13 mouse cellular contexts compared by ENCODE assay signal in the genomic region with DNA sequence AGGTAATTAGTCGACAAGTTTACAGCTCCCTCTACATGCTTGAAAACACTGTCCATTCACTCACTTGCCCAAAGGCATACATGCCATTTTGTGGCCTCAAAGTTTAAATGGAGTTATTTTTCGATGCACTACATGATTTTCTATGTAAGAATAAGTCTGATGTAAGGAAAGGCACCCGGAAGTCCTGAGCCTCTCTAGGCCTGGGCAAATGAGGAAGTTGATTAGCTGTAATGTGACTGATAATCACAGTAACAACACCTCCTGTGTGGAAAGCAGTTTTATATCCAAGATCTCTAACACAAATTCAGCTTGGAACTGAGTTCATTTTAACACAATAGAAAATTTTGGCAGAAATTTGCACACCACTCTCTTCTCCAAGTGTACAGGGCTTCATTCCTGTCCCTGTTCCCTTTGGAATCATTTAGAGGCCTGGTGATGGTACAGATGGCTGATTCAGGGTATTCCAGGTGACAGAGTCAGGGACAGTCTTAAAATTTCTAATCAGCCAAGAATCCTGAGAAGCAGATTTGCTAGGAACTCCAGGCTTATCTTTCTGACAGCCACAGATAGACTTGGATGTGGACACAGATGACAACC. TPM values are rescaled to one million over a fixed set of nuclear protein-coding genes. Genes with fewer than 3 reads are reported as not detected.
"Had no signal": no experiment of that assay in that cellular context is flagged by ENCODE, and none has a peak within 500 bp of the region (broad histone marks: within the 10 kb centered on the region; RNA-seq: fewer than 3 reads in every experiment).

No protein-coding gene starts in this region.

- ATAC-seq: liver, postnatal 0 days; midbrain, embryonic 13.5 days; midbrain, embryonic 16.5 days had no signal

- DNase-seq: kidney, postnatal 14 days; kidney, postnatal 4 days; left cerebral cortex, postnatal 4 days; liver, postnatal 0 days; lung, postnatal 10 days; lung, postnatal 36 days; retina, postnatal 1 day; right cerebral cortex, postnatal 4 days; thymus, postnatal 25 days had no signal

RNA-seq across cellular contexts. Expression of a gene that starts 38.9 kb away (rescaled TPM):
- total RNA-seq: monocyte, adult 5-6 weeks; neutrophil, adult 5-6 weeks had no signal
